Mouse (Mus musculus) olfactory bulb, adult 2 months (tissue): ENCODE data around the gene Lypla2.

Source experiments
- CTCF ChIP-seq: fragments of 200-500 bp; IDR thresholded peaks from 2 replicates; pipeline ENCODE4 v1.5.1; 2012; ENCODE audit warnings: low read depth, mild to moderate bottlenecking, low read length, moderate library complexity; ENCODE audit not compliant: insufficient read depth
- POLR2A ChIP-seq: fragments of 200-500 bp; IDR thresholded peaks from 2 replicates; pipeline ENCODE4 v1.6.1; 2012; ENCODE audit warnings: mild to moderate bottlenecking, low read depth, low read length, moderate library complexity; ENCODE audit not compliant: insufficient read depth

- TF ChIP-seq CTCF: peak; percentile 82
- TF ChIP-seq POLR2A: peak; percentile 69
These were observed 51.9 kb downstream of the Lypla2 start, which contains the start of gene Fuca1 for GRCm38 (mm10) chr4:135920304-135921241.
